Mouse (Mus musculus) thymus, adult 2 months (tissue): ENCODE data around the gene Gm20388.

Experiments
- CTCF ChIP-seq: fragments of 200-500 bp; IDR thresholded peaks from 2 replicates; pipeline ENCODE4 v1.5.1; 2012; ENCODE audit warnings: mild to moderate bottlenecking, control low read depth, low read length, moderate library complexity, borderline replicate concordance; ENCODE audit not compliant: control insufficient read depth, poor library complexity, insufficient read depth; ENCODE audit errors: extremely low read depth
- POLR2A ChIP-seq: fragments of 200-500 bp; IDR thresholded peaks from 2 replicates; pipeline ENCODE4 v1.6.1; 2012; ENCODE audit warnings: mild to moderate bottlenecking, low read length, control low read depth, moderate library complexity; ENCODE audit not compliant: control insufficient read depth, poor library complexity, insufficient read depth; ENCODE audit errors: extremely low read depth

DNA sequence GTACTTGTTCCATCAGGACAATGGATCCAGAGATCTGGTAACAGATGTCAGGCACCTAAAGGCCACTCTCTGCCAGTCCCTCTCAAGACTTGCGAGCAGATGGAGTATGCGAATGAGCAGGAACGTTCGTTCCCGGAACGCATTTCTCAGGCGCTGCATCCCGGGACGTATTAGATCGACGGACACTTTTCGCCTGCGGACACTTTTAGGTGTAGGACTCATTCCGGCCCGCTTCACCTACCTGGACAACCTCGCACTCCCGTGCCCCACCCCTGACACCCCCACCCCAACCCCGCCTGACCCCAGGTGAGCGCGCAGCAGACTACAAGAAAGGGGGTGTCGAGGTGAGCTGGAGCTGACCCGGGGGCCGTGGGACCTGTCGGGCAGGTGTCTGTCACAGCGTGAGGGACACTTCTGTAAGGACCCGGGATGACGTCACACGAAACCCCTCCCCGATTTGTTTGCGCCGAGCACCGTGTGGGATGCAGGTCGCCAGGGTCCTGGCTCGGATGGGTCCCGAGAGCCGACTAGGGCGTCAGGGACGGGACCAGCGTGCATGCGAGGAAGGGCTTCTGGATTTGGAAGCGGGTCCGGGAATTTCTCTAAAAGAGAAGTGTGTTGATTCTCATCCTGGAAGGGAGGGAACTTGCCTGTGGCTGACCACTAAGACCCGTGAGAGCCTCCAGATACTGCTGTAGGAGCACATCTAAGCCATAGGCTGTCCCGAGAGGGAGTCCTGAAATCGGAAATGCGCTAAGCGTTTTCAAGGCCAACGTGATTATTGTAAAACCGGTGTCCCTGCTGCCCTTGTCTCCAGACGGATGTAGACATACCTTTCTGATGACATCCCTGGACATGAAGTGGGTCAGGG is 2864.9 kb downstream of the Gm20388 start, which contains the start of gene Acsf3:
- no peak for TF ChIP-seq CTCF
- TF ChIP-seq POLR2A, result no peak
